Mouse (Mus musculus) intestine, embryonic 16.5 days (tissue): Measurements from ENCODE around the gene Scaper. TPM values are rescaled to one million over a fixed set of nuclear protein-coding genes. Genes with fewer than 3 reads are reported as not detected.

Experiments used
- ATAC-seq: fragments of 200-750 bp; cut with Nextera tagmentation; 2 replicates; pipeline ENCODE4 v1.8.0; 2017; ENCODE audit warnings: moderate TSS enrichment, moderate library complexity
- H3K27ac ChIP-seq: fragments of 300-500 bp; sonication (generic); 2 replicates; pipeline ENCODE4 v1.5.1; 2014; ENCODE audit warnings: mild to moderate bottlenecking, low read length
- H3K27me3 ChIP-seq: fragments of 300-500 bp; sonication (generic); replicated peaks from 2 replicates; pipeline ENCODE4 v1.6.1; 2014; ENCODE audit warnings: low read length, control low read depth, mixed read lengths; ENCODE audit not compliant: control insufficient read depth, insufficient read depth
- H3K36me3 ChIP-seq: fragments of 300-500 bp; sonication (generic); 2 replicates; pipeline ENCODE4 v1.6.1; 2014; ENCODE audit warnings: low read length, control low read depth; ENCODE audit not compliant: control insufficient read depth, insufficient read depth
- H3K4me1 ChIP-seq: fragments of 300-500 bp; sonication (generic); 2 replicates; pipeline ENCODE4 v1.6.1; 2014; ENCODE audit warnings: low read length, control low read depth, mixed read lengths; ENCODE audit not compliant: control insufficient read depth, insufficient read depth
- H3K4me2 ChIP-seq: fragments of 300-500 bp; sonication (generic); 2 replicates; pipeline ENCODE4 v1.6.1; 2014; ENCODE audit warnings: low read depth, low read length, control low read depth
- H3K4me3 ChIP-seq: fragments of 300-500 bp; sonication (generic); 2 replicates; pipeline ENCODE4 v1.5.1; 2014; ENCODE audit warnings: mild to moderate bottlenecking, low read length
- H3K9ac ChIP-seq: fragments of 300-500 bp; sonication (generic); 2 replicates; pipeline ENCODE4 v1.6.1; 2014; ENCODE audit warnings: low read depth, low read length
- H3K9me3 ChIP-seq: fragments of 300-500 bp; sonication (generic); 2 replicates; pipeline ENCODE4 v1.6.1; 2016; ENCODE audit warnings: low read length, control low read depth; ENCODE audit not compliant: control insufficient read depth
- WGBS: fragments of 180-500 bp; shearing (Covaris S2); extraction: QIAGEN DNeasy Blood & Tissue Kit; methylation state at CpG from one replicate; pipeline ENCODE4 v1.1.7; 2014; 5-methylcytosine and 5-hydroxymethylcytosine counted together
- polyA plus RNA-seq: library from polyadenylated mRNA; unstranded; fragments of >200 nt; fragmentation: Nextera tagmentation; extraction: Ambion mirVana; gene quantifications from 2 replicates; pipeline ENCODE4 v1.2.1, GENCODE M21; 2015

The Scaper gene
- polyA plus RNA-seq, 1 experiment from 2014 or later: 7.9 TPM

GRCm38 (mm10) chr9:55538377-55538776, 399.5 kb downstream of the Scaper start, which contains the start of gene Isl2:
Gene Isl2, plus strand, starts transcription at chr9:55538672.
- no peak for ATAC-seq
- H3K36me3 ChIP-seq: no peaks in the 10 kb centered on the region
- H3K4me1 ChIP-seq: peaks cover 15% of the 10 kb centered on the region
- peak within 1 kb of the TSS; percentile 77 for H3K4me2 ChIP-seq
- H3K27ac ChIP-seq: no peak within 1 kb of the TSS
- WGBS: 26% methylated on average over 4 of the region's 4 CpGs
- H3K27me3 ChIP-seq: peaks cover 29% of the 10 kb centered on the region
- no peaks in the 10 kb centered on the region for H3K9me3 ChIP-seq
- peak within 1 kb of the TSS; percentile 52 for H3K9ac ChIP-seq
- H3K4me3 ChIP-seq: peak within 1 kb of the TSS; percentile 51

- H3K9ac ChIP-seq: no peak overlapping the region
- WGBS: 27% methylated on average over 3 of the region's 3 CpGs
- no peaks in the 10 kb centered on the region for H3K9me3 ChIP-seq
- no peak overlapping the region for H3K27ac ChIP-seq
- no peak overlapping the region for H3K4me3 ChIP-seq
- H3K4me2 ChIP-seq: no peak overlapping the region
- H3K27me3 ChIP-seq: peaks cover 22% of the 10 kb centered on the region
- no peaks in the 10 kb centered on the region for H3K36me3 ChIP-seq
- H3K4me1 ChIP-seq: 0 out of 2 replicates have a peak, but pooled peaks cover 5% of the 10 kb centered on the region
- ATAC-seq: no peak
Observed at GRCm38 (mm10) chr9:55535907-55536306, 402.0 kb downstream of the Scaper start.

DNA sequence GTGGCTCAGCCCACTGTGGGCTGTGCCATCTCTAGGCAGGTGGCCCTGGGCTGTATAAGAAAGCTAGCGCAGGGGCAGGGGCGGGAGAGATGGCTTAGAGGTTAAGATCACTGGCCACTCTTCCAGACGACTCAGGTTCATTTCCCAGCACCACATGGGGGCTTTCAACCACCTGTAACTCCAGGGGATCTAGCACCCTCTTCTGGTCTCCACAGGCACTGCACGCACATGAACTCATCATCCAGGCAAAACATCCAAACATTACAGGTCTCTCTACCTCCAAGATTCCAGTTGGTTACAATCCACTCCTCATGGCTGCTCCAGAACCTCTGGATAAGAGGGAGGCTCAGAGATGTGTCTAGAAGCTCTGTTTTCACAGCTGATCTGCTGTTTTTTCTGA, 412.2 kb downstream of the Scaper start:
- H3K4me1 ChIP-seq: peaks cover 5% of the 10 kb centered on the region; the same call in 1 of the 2 replicates
- H3K4me2 ChIP-seq: no peak overlapping the region
- H3K4me3 ChIP-seq: no peak overlapping the region
- no peak for ATAC-seq
- H3K9ac ChIP-seq: no peak overlapping the region
- H3K27ac ChIP-seq: no peak overlapping the region
- H3K36me3 ChIP-seq: no peaks in the 10 kb centered on the region
- H3K27me3 ChIP-seq: no peaks in the 10 kb centered on the region
- 60% methylated on average over 4 of the region's 4 CpGs for WGBS
- no peaks in the 10 kb centered on the region for H3K9me3 ChIP-seq

- Histone ChIP-seq H3K4me1 (peaks cover 8% of the 10 kb centered on the region; the same call in 1 of the 2 replicates), H3K36me3 (no peaks in the 10 kb centered on the region), H3K9me3 (no peaks in the 10 kb centered on the region), H3K4me2 (peak within 1 kb of the TSS; percentile 77), H3K9ac (peak within 1 kb of the TSS; percentile 97), H3K27ac (peak within 1 kb of the TSS; percentile 92), H3K4me3 (peak within 1 kb of the TSS; percentile 88), H3K27me3 (no peaks in the 10 kb centered on the region)
- WGBS: under 1% methylated on average over 47 of the region's 47 CpGs
- ATAC-seq: peak; percentile 99
Observed at GRCm38 (mm10) chr9:55512027-55512543, 425.8 kb downstream of the Scaper start, which contains the start of gene Etfa. Gene Etfa, minus strand, starts transcription at chr9:55512243.

GRCm38 (mm10) chr9:55511521-55511993, 426.4 kb downstream of the Scaper start:
- Histone ChIP-seq H3K9me3 (no peaks in the 10 kb centered on the region), H3K4me3 (peak overlapping the region; percentile 88), H3K4me2 (peak overlapping the region; percentile 55), H3K9ac (peak overlapping the region; percentile 97), H3K27ac (peak overlapping the region; percentile 92), H3K36me3 (no peaks in the 10 kb centered on the region), H3K4me1 (peaks cover 8% of the 10 kb centered on the region; the same call in 1 of the 2 replicates), H3K27me3 (no peaks in the 10 kb centered on the region)
- 0% methylated on average over 32 of the region's 32 CpGs for WGBS
- peak; percentile 81 for ATAC-seq

DNA sequence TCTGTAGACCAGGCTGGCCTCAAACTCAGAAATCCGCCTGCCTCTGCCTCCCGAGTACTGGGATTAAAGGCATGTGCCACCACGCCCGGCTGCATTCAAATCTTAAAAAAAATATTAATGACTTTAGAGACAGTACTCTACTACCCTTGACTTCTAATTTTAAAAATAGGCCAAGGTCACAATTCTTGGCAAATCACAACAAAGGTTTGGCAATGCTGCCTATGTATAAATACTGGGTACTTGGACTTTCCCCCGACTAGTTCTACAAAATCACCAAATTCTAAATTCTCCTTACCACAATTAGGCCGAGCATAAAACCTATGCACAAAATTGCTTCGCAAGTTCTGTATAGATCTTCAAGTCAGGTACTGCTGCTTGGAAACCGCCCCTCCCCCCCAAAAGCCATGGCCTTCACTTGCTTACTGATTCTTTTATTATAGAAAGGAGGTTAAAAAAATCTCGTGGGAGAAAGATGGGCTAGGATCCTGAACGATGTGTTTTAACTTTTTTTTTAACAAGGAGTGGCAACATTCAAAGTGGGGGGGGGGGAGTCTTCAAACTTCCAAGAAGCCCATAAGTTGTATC, 427.2 kb downstream of the Scaper start:
- WGBS: 74% methylated on average over 10 of the region's 10 CpGs
- Histone ChIP-seq H3K9ac (peak overlapping the region; percentile 97; the same call in 1 of the 2 replicates), H3K9me3 (no peaks in the 10 kb centered on the region), H3K4me2 (peak overlapping the region; percentile 55), H3K27me3 (no peaks in the 10 kb centered on the region), H3K4me3 (peak overlapping the region; percentile 88), H3K27ac (0 out of 2 replicates have a peak overlapping the region, but pooled peaks have one; percentile 92), H3K4me1 (peaks cover 8% of the 10 kb centered on the region; the same call in 1 of the 2 replicates), H3K36me3 (no peaks in the 10 kb centered on the region)
- ATAC-seq: no peak

- ATAC-seq: no peak
- WGBS: 53% methylated on average over 1 of the region's 1 CpGs
- Histone ChIP-seq H3K27me3 (no peaks in the 10 kb centered on the region), H3K9ac (no peak overlapping the region), H3K4me3 (no peak overlapping the region), H3K9me3 (no peaks in the 10 kb centered on the region), H3K27ac (no peak overlapping the region), H3K4me2 (no peak overlapping the region), H3K4me1 (peaks cover 8% of the 10 kb centered on the region; the same call in 1 of the 2 replicates), H3K36me3 (no peaks in the 10 kb centered on the region)
Observed at GRCm38 (mm10) chr9:55509731-55510130, 428.2 kb downstream of the Scaper start.

DNA sequence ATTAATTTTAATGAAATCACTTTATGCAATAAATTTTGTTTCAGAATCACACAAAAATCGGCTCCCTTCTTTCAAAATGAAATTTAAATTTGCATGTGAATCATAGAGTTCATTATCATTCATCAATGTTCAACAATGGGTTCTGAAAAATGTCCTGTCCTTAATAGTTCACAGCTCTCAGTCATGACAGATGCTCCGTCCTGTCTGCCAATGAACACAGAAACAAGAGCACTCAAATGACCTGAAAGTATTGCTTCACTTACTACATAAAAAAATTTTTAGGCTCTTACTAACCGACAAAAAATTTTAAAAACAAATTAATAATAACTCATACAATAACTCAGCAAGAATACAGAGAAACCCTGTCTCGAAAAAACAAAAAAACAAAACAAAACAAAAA, 429.2 kb downstream of the Scaper start:
- Histone ChIP-seq H3K9ac (no peak overlapping the region), H3K4me2 (no peak overlapping the region), H3K27ac (no peak overlapping the region), H3K27me3 (no peaks in the 10 kb centered on the region), H3K4me3 (no peak overlapping the region), H3K36me3 (no peaks in the 10 kb centered on the region), H3K4me1 (peaks cover 8% of the 10 kb centered on the region; the same call in 1 of the 2 replicates), H3K9me3 (no peaks in the 10 kb centered on the region)
- no peak for ATAC-seq
- WGBS: 84% methylated on average over 4 of the region's 4 CpGs

DNA sequence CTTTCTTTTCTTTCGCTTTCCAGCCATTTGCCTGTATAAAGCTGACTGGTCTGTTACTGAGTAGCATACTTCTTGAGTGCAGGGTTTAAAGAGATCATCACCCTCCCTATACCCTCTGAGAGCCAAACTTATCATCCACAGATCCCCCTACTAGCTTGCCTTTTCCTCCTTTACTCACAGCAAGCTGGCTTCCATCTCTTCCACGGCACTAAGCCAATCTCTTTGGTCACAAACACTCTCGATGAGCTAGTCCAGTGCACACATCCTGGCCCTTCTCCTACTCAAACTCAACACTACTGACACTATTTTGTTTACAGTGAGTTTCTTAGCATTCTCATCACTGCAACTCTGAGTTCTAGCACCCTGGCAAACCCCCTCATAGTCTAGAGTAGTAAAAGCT, 430.0 kb downstream of the Scaper start:
- Histone ChIP-seq H3K9ac (no peak overlapping the region), H3K9me3 (no peaks in the 10 kb centered on the region), H3K27ac (no peak overlapping the region), H3K4me1 (peaks cover 8% of the 10 kb centered on the region; the same call in 1 of the 2 replicates), H3K27me3 (no peaks in the 10 kb centered on the region), H3K4me2 (no peak overlapping the region), H3K4me3 (no peak overlapping the region), H3K36me3 (no peaks in the 10 kb centered on the region)
- 70% methylated on average over 3 of the region's 3 CpGs for WGBS
- ATAC-seq: no peak
